ENCODE assay signal across 8 mouse cellular contexts in the genomic region with DNA sequence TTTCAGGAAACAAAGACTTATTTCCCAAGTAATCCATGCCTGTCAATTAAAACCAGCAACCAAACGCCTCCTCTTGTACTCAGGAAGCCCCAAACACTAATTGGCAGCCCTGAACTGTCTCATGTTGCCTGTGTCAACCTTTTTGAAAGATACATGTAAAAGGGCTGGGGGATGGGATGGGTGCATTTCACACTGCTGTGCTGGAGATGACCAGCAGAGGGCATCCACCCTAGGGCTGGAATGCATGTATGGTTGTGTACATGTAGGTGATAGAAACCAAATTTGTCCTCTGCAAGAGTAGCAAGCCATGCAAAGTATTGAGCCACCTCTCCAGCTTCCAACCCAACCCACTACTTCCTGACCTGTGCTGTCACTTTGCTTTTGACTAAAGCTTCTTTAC. TPM values are rescaled to one million over a fixed set of nuclear protein-coding genes. Genes with fewer than 3 reads are reported as not detected.
A peak's percentile ranks its signal among the peaks of the same experiment; 100 is the strongest.
DNase-seq lines count a peak whose midpoint lies in the region; ATAC-seq and TF ChIP-seq lines count a peak whose summit lies in the region.

No protein-coding gene starts in this region.

- H3K4me1 ChIP-seq in kidney, embryonic 14.5 days (ENCODE audit: control insufficient read depth, insufficient read depth, low read length), result peaks cover 13% of the 10 kb centered on the region
- H3K4me1 ChIP-seq in heart, postnatal 0 days (ENCODE audit: control insufficient read depth, insufficient read depth), result peaks cover 16% of the 10 kb centered on the region

- no peak overlapping the region for H3K4me3 ChIP-seq in kidney, embryonic 14.5 days (ENCODE audit: low read length)
- H3K4me3 ChIP-seq in heart, postnatal 0 days (ENCODE audit: low read depth, low read length), result no peak overlapping the region
- H3K4me3 ChIP-seq in left cerebral cortex, adult 2 months, result no peak overlapping the region

- 19% methylated on average over 1 of the region's 1 CpGs for WGBS in kidney, embryonic 14.5 days
- 10% methylated on average over 1 of the region's 1 CpGs for WGBS in heart, postnatal 0 days

- H3K36me3 ChIP-seq in kidney, embryonic 14.5 days (ENCODE audit: control insufficient read depth, insufficient read depth, low read length), result no peaks in the 10 kb centered on the region; the same call in 1 of the 2 replicates
- H3K36me3 ChIP-seq in heart, postnatal 0 days (replicated peaks; ENCODE audit: control insufficient read depth, insufficient read depth, low read length), result no peaks in the 10 kb centered on the region

- no peak for TF ChIP-seq EP300 in heart, postnatal 0 days (IDR thresholded peaks at IDR 0.05; ENCODE audit: low read depth)

- TF ChIP-seq CTCF in heart, postnatal 0 days (IDR thresholded peaks at IDR 0.05; ENCODE audit: low read depth), result peak; percentile 79
- peak; percentile 83 for TF ChIP-seq CTCF in left cerebral cortex, adult 2 months (IDR thresholded peaks at IDR 0.05)

- H3K27me3 ChIP-seq in kidney, embryonic 14.5 days (ENCODE audit: control insufficient read depth, insufficient read depth, low read length), result no peaks in the 10 kb centered on the region
- H3K27me3 ChIP-seq in heart, postnatal 0 days (ENCODE audit: control insufficient read depth, insufficient read depth, low read length), result no peaks in the 10 kb centered on the region

- intact Hi-C loops in left cerebral cortex, adult 2 months (cut with DNase I), result no loop called here

- no peak overlapping the region for H3K9ac ChIP-seq in kidney, embryonic 14.5 days (ENCODE audit: low read depth, low read length)
- no peak overlapping the region for H3K9ac ChIP-seq in heart, postnatal 0 days (replicated peaks; ENCODE audit: low read depth, low read length)

- no peak for ATAC-seq in kidney, embryonic 14.5 days (ENCODE audit: low FRiP score, low TSS enrichment)
- ATAC-seq in heart, postnatal 0 days (ENCODE audit: insufficient read depth, low read depth), result no peak
- peak; percentile 45; the same call in 1 of the 2 replicates for ATAC-seq in monocyte, adult 5-6 weeks (replicated peaks; ENCODE audit: insufficient number of reproducible peaks, low FRiP score, low TSS enrichment, poor library complexity, severe bottlenecking)

- no peak overlapping the region for H3K4me2 ChIP-seq in kidney, embryonic 14.5 days (replicated peaks; ENCODE audit: low read depth, low read length)
- no peak overlapping the region for H3K4me2 ChIP-seq in heart, postnatal 0 days (ENCODE audit: low read depth, low read length)

- peak; percentile 74 for DNase-seq in kidney, adult 11 months
- peak; percentile 62 to 89 for DNase-seq in adrenal gland, adult (ENCODE audit: inconsistent age in 2 of 2, low spot score in 1 of 2)
- DNase-seq in embryo, embryonic 10 days (ENCODE audit: low spot score), result peak; percentile 75
- peak; percentile 37 for DNase-seq in heart, postnatal 0 days (ENCODE audit: low spot score)
- DNase-seq in left cerebral cortex, adult 2 months (ENCODE audit: extremely low spot score in 1 of 2, low spot score in 2 of 2), result peak; percentile 56 to 77
- peak; percentile 23 for DNase-seq in testis, postnatal 14 days (ENCODE audit: low spot score)

- H3K27ac ChIP-seq in kidney, embryonic 14.5 days (ENCODE audit: low read depth, low read length), result no peak overlapping the region
- no peak overlapping the region for H3K27ac ChIP-seq in heart, postnatal 0 days (ENCODE audit: low read depth)
- no peak overlapping the region for H3K27ac ChIP-seq in left cerebral cortex, adult 2 months

- no peaks in the 10 kb centered on the region for H3K9me3 ChIP-seq in kidney, embryonic 14.5 days (ENCODE audit: control insufficient read depth, low read length)
- H3K9me3 ChIP-seq in heart, postnatal 0 days (replicated peaks; ENCODE audit: control insufficient read depth, low read length), result no peaks in the 10 kb centered on the region

RNA-seq across cellular contexts. Expression of a gene that starts 2.4 kb away (rescaled TPM):
- polyA plus RNA-seq in kidney, embryonic 14.5 days (2014; fragmentation: Nextera tagmentation; extraction: Ambion mirVana), result 28.4 and 53.0 TPM in 2 replicates
- 14.0 and 21.0 TPM in 2 replicates for total RNA-seq in heart, postnatal 0 days (2014; rRNA removed; ENCODE audit: low replicate concordance)
- 7.7 and 7.8 TPM in 2 replicates for polyA plus RNA-seq in heart, postnatal 0 days (2015; fragmentation: Nextera tagmentation; extraction: Ambion mirVana)
- total RNA-seq in left cerebral cortex, adult 2 months (2021), result 10 to 100 TPM; 48.9 to 50.6 TPM
- 20.1 to 24.7 TPM (median 24.5 TPM) in 3 replicates for total RNA-seq in monocyte, adult 5-6 weeks (2017)

RNA-seq across cellular contexts. Expression of a gene that starts 48.0 kb away (rescaled TPM):
- polyA plus RNA-seq in kidney, embryonic 14.5 days (2014; fragmentation: Nextera tagmentation; extraction: Ambion mirVana), result not detected in 2 replicates
- total RNA-seq in heart, postnatal 0 days (2014; rRNA removed; ENCODE audit: low replicate concordance), result not detected in 2 replicates
- not detected in 2 replicates for polyA plus RNA-seq in heart, postnatal 0 days (2015; fragmentation: Nextera tagmentation; extraction: Ambion mirVana)
- 10 to 100 TPM; 14.5 to 14.7 TPM for total RNA-seq in left cerebral cortex, adult 2 months (2021)
- total RNA-seq in monocyte, adult 5-6 weeks (2017), result not detected in 3 replicates

Comparison
In these comparisons a context has a peak if more than half of its experiments do, and no peak if none do; other contexts are left out.
1. DNase-seq: peak in every context shown above with its lines; median percentile 76 in adrenal gland, adult; 75 in embryo, embryonic 10 days; 74 in kidney, adult 11 months; 66 in left cerebral cortex, adult 2 months; 37 in heart, postnatal 0 days; 23 in testis, postnatal 14 days.
2. RNA of a gene that starts 48.0 kb away (total RNA-seq): 14.5 to 14.7 TPM in left cerebral cortex, adult 2 months; not detected in heart, postnatal 0 days and not detected in monocyte, adult 5-6 weeks; every median in the first group is over 10 times any median in the second.